Mouse (Mus musculus) thymus, adult 2 months (tissue): ENCODE measurements around the gene AL607142.1.

ENCODE experiments used
- CTCF ChIP-seq: fragments of 200-500 bp; IDR thresholded peaks from 2 replicates; pipeline ENCODE4 v1.5.1; 2012; ENCODE audit warnings: mild to moderate bottlenecking, control low read depth, low read length, moderate library complexity, borderline replicate concordance; ENCODE audit not compliant: control insufficient read depth, poor library complexity, insufficient read depth; ENCODE audit errors: extremely low read depth
- POLR2A ChIP-seq: fragments of 200-500 bp; IDR thresholded peaks from 2 replicates; pipeline ENCODE4 v1.6.1; 2012; ENCODE audit warnings: mild to moderate bottlenecking, low read length, control low read depth, moderate library complexity; ENCODE audit not compliant: control insufficient read depth, poor library complexity, insufficient read depth; ENCODE audit errors: extremely low read depth

DNA sequence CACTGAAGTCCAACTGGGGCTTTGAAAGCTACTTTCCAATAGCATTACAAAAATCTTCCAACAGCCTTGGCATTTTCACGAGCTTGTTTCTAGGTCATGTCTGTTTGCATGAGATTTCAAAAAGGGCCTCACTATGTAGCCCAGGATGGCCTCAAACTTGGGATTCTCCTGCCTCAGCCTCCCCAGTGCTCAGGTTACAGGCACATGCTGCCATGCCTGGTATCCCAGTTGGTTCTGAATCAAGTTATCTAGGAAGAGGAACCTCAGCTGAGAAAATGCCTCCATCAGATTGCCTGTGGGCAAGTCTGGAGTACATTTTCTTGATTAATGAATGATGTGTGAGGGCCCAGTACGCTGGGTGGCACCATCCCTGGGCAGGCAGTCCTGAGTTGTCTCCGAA is 6.6 kb upstream of the AL607142.1 start:
- TF ChIP-seq POLR2A (no peak), CTCF (no peak)
